Mouse (Mus musculus) heart, adult 2 months (tissue): ENCODE results near the gene Gjd3.

Experiments used
- CTCF ChIP-seq: fragments of 200-600 bp; IDR thresholded peaks from 2 replicates; pipeline ENCODE4 v1.8.1; 2022; ENCODE audit warnings: antibody characterized with exemption, mild to moderate bottlenecking, moderate library complexity
- EP300 ChIP-seq: fragments of 200-500 bp; IDR thresholded peaks from 2 replicates; pipeline ENCODE4 v1.6.1; 2011; ENCODE audit warnings: low read depth, low read length, control low read depth; ENCODE audit not compliant: insufficient read depth
- POLR2A ChIP-seq: fragments of 200-500 bp; IDR thresholded peaks from 2 replicates; pipeline ENCODE4 v1.6.1; 2011; ENCODE audit warnings: mild to moderate bottlenecking, low read depth, low read length, control low read depth; ENCODE audit not compliant: insufficient read depth

DNA sequence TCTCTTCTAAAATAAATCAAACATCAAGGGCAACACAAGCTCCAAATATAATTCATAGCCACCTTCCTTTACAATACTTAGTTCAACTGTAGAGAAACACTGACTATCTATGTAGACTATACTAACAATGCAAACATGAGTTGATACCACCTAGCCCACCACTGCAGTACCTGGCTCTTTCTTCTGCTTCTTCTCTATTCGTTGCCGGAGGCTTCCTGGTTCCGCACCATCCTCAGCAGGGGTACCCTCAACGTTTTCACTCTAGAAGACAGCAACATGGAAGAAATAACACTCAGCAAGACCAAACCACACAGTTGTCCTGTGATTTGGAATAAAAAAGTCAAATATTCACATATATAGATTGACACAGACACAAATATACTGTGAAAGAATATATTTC is 14.8 kb upstream of the Gjd3 start:
- TF ChIP-seq EP300 (no peak), CTCF (no peak), POLR2A (no peak)
